19 mouse cellular contexts compared by ENCODE assay signal in the genomic region with DNA sequence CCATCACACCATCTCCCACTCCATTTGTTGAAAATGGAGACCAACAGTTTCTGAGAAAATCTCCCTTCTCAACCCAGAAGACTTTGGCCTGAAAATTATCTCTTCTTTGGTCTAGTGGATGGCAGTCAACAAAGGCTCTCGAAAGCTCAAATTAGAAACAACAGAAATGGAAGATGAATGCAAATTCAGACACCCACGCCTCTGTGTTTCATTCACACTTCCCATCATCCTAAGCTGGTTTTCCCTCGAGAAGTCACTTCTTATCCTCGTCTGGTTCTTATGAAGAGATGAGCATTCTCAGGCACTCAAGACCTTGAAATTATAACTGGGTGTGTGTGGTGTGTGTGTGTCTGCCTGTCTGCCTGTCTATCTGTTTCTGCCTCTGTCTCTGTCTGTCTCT.
DNase-seq lines count a peak whose midpoint lies in the region; ATAC-seq lines count a peak whose summit lies in the region.
"Had no signal": no experiment of that assay in that cellular context is flagged by ENCODE, and none has a peak within 500 bp of the region (broad histone marks: within the 10 kb centered on the region; RNA-seq: fewer than 3 reads in every experiment).

No protein-coding gene starts in this region.

- no peak for DNase-seq in frontal cortex, postnatal 25 days (ENCODE audit: low spot score in 2 of 2)
- peak; percentile 40 to 48 for DNase-seq in right cerebral cortex, adult 2 months (ENCODE audit: low spot score in 2 of 2)
- no peak for DNase-seq in right cerebral cortex, postnatal 14 days
- peak; percentile 38 to 44 for DNase-seq in left cerebral cortex, adult 9 months (ENCODE audit: low spot score in 2 of 2)
- no peak for DNase-seq in gastrocnemius, postnatal 10 days
- no peak for DNase-seq in thymus, postnatal 14 days
- no peak for DNase-seq in heart, adult 18-20 months
- DNase-seq: adrenal gland, postnatal 14 days; cerebellum, adult 2 months; cerebellum, postnatal 10 days; gastrocnemius, postnatal 25 days; heart, postnatal 10 days; heart, postnatal 4 days had no signal

- ATAC-seq in frontal cortex, adult (ENCODE audit: low TSS enrichment) = peak; percentile 97
- ATAC-seq: activated CD4-positive, CD25-positive, alpha-beta regulatory T cell, adult 4 months; forebrain, embryonic 14.5 days; hindbrain, embryonic 16.5 days; inflammation-experienced regulatory T-cells, adult 6 months; Patski had no signal

Comparison
In these comparisons a context has a peak if more than half of its experiments do, and no peak if none do; other contexts are left out.
1. DNase-seq: peak in right cerebral cortex, adult 2 months (2 of 2) and left cerebral cortex, adult 9 months (2 of 2); none in frontal cortex, postnatal 25 days (0 of 2), right cerebral cortex, postnatal 14 days (single experiment), gastrocnemius, postnatal 10 days (single experiment), thymus, postnatal 14 days (single experiment) and heart, adult 18-20 months (0 of 2).